Mouse (Mus musculus): Measurements from ENCODE around the gene Pard3. TPM values are rescaled to one million over a fixed set of nuclear protein-coding genes. Genes with fewer than 3 reads are reported as not detected.

Gene Pard3
- polyA plus RNA-seq, 1 experiment from 2014 or later, result 27.3 TPM

- 59% methylated on average over 2 of the region's 2 CpGs for WGBS
- H3K27ac ChIP-seq (replicated peaks; ENCODE audit: low read depth, low read length), result no peak overlapping the region
- H3K27me3 ChIP-seq (ENCODE audit: control insufficient read depth, insufficient read depth, low read length), result 0 out of 2 replicates have a peak, but pooled peaks cover 2% of the 10 kb centered on the region
- no peak overlapping the region for H3K4me3 ChIP-seq (replicated peaks; ENCODE audit: low read depth, low read length)
- H3K4me1 ChIP-seq (ENCODE audit: control insufficient read depth, insufficient read depth, low read length), result peaks cover 28% of the 10 kb centered on the region
- DNase-seq (no peak), ATAC-seq (ENCODE audit: low FRiP score, low TSS enrichment) (no peak)
- H3K4me2 ChIP-seq (ENCODE audit: low read length), result no peak overlapping the region
- no peaks in the 10 kb centered on the region for H3K36me3 ChIP-seq (ENCODE audit: control insufficient read depth, insufficient read depth, low read length)
- H3K9ac ChIP-seq (replicated peaks; ENCODE audit: low read length), result no peak overlapping the region
- H3K9me3 ChIP-seq (ENCODE audit: control insufficient read depth, low read length), result no peaks in the 10 kb centered on the region
Observed at GRCm38 (mm10) chr8:127269082-127269747, 205.5 kb downstream of the Pard3 start.

- Histone ChIP-seq H3K4me3 (replicated peaks; ENCODE audit: low read depth, low read length) (no peak overlapping the region), H3K27me3 (ENCODE audit: control insufficient read depth, insufficient read depth, low read length) (0 out of 2 replicates have a peak, but pooled peaks cover 2% of the 10 kb centered on the region), H3K9ac (replicated peaks; ENCODE audit: low read length) (no peak overlapping the region), H3K9me3 (ENCODE audit: control insufficient read depth, low read length) (no peaks in the 10 kb centered on the region), H3K36me3 (ENCODE audit: control insufficient read depth, insufficient read depth, low read length) (no peaks in the 10 kb centered on the region), H3K27ac (replicated peaks; ENCODE audit: low read depth, low read length) (no peak overlapping the region), H3K4me2 (ENCODE audit: low read length) (no peak overlapping the region), H3K4me1 (ENCODE audit: control insufficient read depth, insufficient read depth, low read length) (peaks cover 28% of the 10 kb centered on the region)
- DNase-seq (no peak), ATAC-seq (ENCODE audit: low FRiP score, low TSS enrichment) (no peak)
- 98% methylated on average over 3 of the region's 3 CpGs for WGBS
Observed at GRCm38 (mm10) chr8:127271186-127271585, 207.5 kb downstream of the Pard3 start.

GRCm38 (mm10) chr8:127280299-127280974, 216.7 kb downstream of the Pard3 start:
- 0 out of 2 replicates have a peak overlapping the region, but pooled peaks have one; percentile 2 for H3K27ac ChIP-seq (replicated peaks; ENCODE audit: low read depth, low read length)
- H3K4me2 ChIP-seq (ENCODE audit: low read length), result no peak overlapping the region
- 87% methylated on average over 7 of the region's 7 CpGs for WGBS
- no peak overlapping the region for H3K4me3 ChIP-seq (replicated peaks; ENCODE audit: low read depth, low read length)
- H3K9ac ChIP-seq (replicated peaks; ENCODE audit: low read length), result no peak overlapping the region
- H3K4me1 ChIP-seq (ENCODE audit: control insufficient read depth, insufficient read depth, low read length), result peaks cover 9% of the 10 kb centered on the region; the same call in 1 of the 2 replicates
- no peaks in the 10 kb centered on the region for H3K9me3 ChIP-seq (ENCODE audit: control insufficient read depth, low read length)
- 0 out of 2 replicates have a peak, but pooled peaks cover 4% of the 10 kb centered on the region for H3K36me3 ChIP-seq (ENCODE audit: control insufficient read depth, insufficient read depth, low read length)
- no peaks in the 10 kb centered on the region for H3K27me3 ChIP-seq (ENCODE audit: control insufficient read depth, insufficient read depth, low read length)
- DNase-seq, result no peak
- ATAC-seq (ENCODE audit: low FRiP score, low TSS enrichment), result no peak

GRCm38 (mm10) chr8:127281035-127281434, 217.3 kb downstream of the Pard3 start:
- Histone ChIP-seq H3K9ac (replicated peaks; ENCODE audit: low read length) (no peak overlapping the region; the same call in 1 of the 2 replicates), H3K4me1 (ENCODE audit: control insufficient read depth, insufficient read depth, low read length) (peaks cover 9% of the 10 kb centered on the region; the same call in 1 of the 2 replicates), H3K4me3 (replicated peaks; ENCODE audit: low read depth, low read length) (no peak overlapping the region), H3K27ac (replicated peaks; ENCODE audit: low read depth, low read length) (no peak overlapping the region; the same call in 1 of the 2 replicates), H3K4me2 (ENCODE audit: low read length) (no peak overlapping the region), H3K36me3 (ENCODE audit: control insufficient read depth, insufficient read depth, low read length) (0 out of 2 replicates have a peak, but pooled peaks cover 4% of the 10 kb centered on the region), H3K9me3 (ENCODE audit: control insufficient read depth, low read length) (no peaks in the 10 kb centered on the region), H3K27me3 (ENCODE audit: control insufficient read depth, insufficient read depth, low read length) (no peaks in the 10 kb centered on the region)
- DNase-seq (no peak), ATAC-seq (ENCODE audit: low FRiP score, low TSS enrichment) (no peak)
- 70% methylated on average over 4 of the region's 4 CpGs for WGBS

DNA sequence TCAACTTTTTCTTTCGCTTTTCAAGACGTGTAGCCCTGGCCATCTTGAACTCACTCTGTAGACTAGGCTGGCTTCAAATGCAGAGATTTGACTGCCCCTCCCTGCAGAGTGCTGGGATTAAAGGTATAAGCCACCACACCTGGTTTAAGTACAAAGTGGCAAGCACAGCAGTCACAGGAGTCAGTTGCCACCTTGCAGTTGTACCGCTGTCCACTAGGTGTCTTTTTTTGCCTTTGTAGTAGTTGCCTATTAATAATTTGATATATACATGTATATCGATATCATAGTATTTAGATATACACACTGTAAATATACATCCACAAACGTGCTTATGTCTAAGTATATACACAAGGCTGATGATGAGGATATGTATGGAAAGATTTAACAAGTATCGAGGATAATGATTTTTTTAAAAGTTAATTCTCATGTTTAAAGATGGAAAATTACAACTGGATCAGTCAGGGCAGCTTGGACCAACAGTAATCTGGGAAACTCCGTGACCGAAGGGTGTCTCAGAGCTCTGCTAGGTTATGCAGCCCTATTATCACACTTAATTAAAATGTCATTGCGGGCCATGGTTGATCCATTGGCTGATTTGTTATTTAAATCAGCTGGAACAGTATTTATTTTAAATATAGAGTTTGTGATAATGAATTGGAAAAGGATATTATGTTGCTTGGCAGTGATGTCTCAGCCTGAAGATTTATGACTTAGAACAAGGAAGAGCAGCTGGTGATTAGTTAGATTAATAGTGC, 220.9 kb downstream of the Pard3 start:
- H3K27ac ChIP-seq (replicated peaks; ENCODE audit: low read depth, low read length), result no peak overlapping the region
- no peaks in the 10 kb centered on the region for H3K27me3 ChIP-seq (ENCODE audit: control insufficient read depth, insufficient read depth, low read length)
- no peak overlapping the region for H3K9ac ChIP-seq (replicated peaks; ENCODE audit: low read length)
- H3K9me3 ChIP-seq (ENCODE audit: control insufficient read depth, low read length), result no peaks in the 10 kb centered on the region
- H3K4me3 ChIP-seq (replicated peaks; ENCODE audit: low read depth, low read length), result no peak overlapping the region
- 77% methylated on average over 9 of the region's 9 CpGs for WGBS
- no peak for ATAC-seq (ENCODE audit: low FRiP score, low TSS enrichment)
- H3K4me1 ChIP-seq (ENCODE audit: control insufficient read depth, insufficient read depth, low read length), result peaks cover 9% of the 10 kb centered on the region; the same call in 1 of the 2 replicates
- H3K4me2 ChIP-seq (ENCODE audit: low read length), result no peak overlapping the region
- DNase-seq, result peak; percentile 51
- no peaks in the 10 kb centered on the region for H3K36me3 ChIP-seq (ENCODE audit: control insufficient read depth, insufficient read depth, low read length)

- Histone ChIP-seq H3K9me3 (ENCODE audit: control insufficient read depth, low read length) (no peaks in the 10 kb centered on the region), H3K27me3 (ENCODE audit: control insufficient read depth, insufficient read depth, low read length) (no peaks in the 10 kb centered on the region), H3K4me3 (replicated peaks; ENCODE audit: low read depth, low read length) (no peak overlapping the region), H3K9ac (replicated peaks; ENCODE audit: low read length) (no peak overlapping the region), H3K36me3 (ENCODE audit: control insufficient read depth, insufficient read depth, low read length) (no peaks in the 10 kb centered on the region), H3K4me1 (ENCODE audit: control insufficient read depth, insufficient read depth, low read length) (no peaks in the 10 kb centered on the region), H3K27ac (replicated peaks; ENCODE audit: low read depth, low read length) (no peak overlapping the region), H3K4me2 (ENCODE audit: low read length) (no peak overlapping the region)
- WGBS, result 89% methylated on average over 10 of the region's 10 CpGs
- DNase-seq, result no peak
- ATAC-seq (ENCODE audit: low FRiP score, low TSS enrichment), result no peak
Observed at GRCm38 (mm10) chr8:127287816-127288215, 224.1 kb downstream of the Pard3 start.

GRCm38 (mm10) chr8:127292307-127292706, 228.6 kb downstream of the Pard3 start:
- ATAC-seq (ENCODE audit: low FRiP score, low TSS enrichment) (no peak), DNase-seq (no peak)
- Histone ChIP-seq H3K9me3 (ENCODE audit: control insufficient read depth, low read length) (no peaks in the 10 kb centered on the region), H3K27me3 (ENCODE audit: control insufficient read depth, insufficient read depth, low read length) (no peaks in the 10 kb centered on the region), H3K4me3 (replicated peaks; ENCODE audit: low read depth, low read length) (no peak overlapping the region), H3K4me1 (ENCODE audit: control insufficient read depth, insufficient read depth, low read length) (peaks cover 10% of the 10 kb centered on the region; the same call in 1 of the 2 replicates), H3K36me3 (ENCODE audit: control insufficient read depth, insufficient read depth, low read length) (no peaks in the 10 kb centered on the region), H3K9ac (replicated peaks; ENCODE audit: low read length) (no peak overlapping the region), H3K4me2 (ENCODE audit: low read length) (no peak overlapping the region), H3K27ac (replicated peaks; ENCODE audit: low read depth, low read length) (no peak overlapping the region)
- 95% methylated on average over 5 of the region's 5 CpGs for WGBS

GRCm38 (mm10) chr8:127293025-127293729, 229.5 kb downstream of the Pard3 start:
- H3K4me3 ChIP-seq (replicated peaks; ENCODE audit: low read depth, low read length), result no peak overlapping the region
- no peak for DNase-seq
- 53% methylated on average over 6 of the region's 6 CpGs for WGBS
- H3K9me3 ChIP-seq (ENCODE audit: control insufficient read depth, low read length), result no peaks in the 10 kb centered on the region
- H3K4me1 ChIP-seq (ENCODE audit: control insufficient read depth, insufficient read depth, low read length), result peaks cover 10% of the 10 kb centered on the region; the same call in 1 of the 2 replicates
- no peaks in the 10 kb centered on the region for H3K36me3 ChIP-seq (ENCODE audit: control insufficient read depth, insufficient read depth, low read length)
- no peak overlapping the region for H3K9ac ChIP-seq (replicated peaks; ENCODE audit: low read length)
- H3K4me2 ChIP-seq (ENCODE audit: low read length), result no peak overlapping the region
- H3K27ac ChIP-seq (replicated peaks; ENCODE audit: low read depth, low read length), result peak overlapping the region; percentile 70
- no peak for ATAC-seq (ENCODE audit: low FRiP score, low TSS enrichment)
- H3K27me3 ChIP-seq (ENCODE audit: control insufficient read depth, insufficient read depth, low read length), result no peaks in the 10 kb centered on the region

Data from midbrain, embryonic 14.5 days (tissue).